Mouse (Mus musculus): Measurements from ENCODE around the gene Prps1l3. TPM values are rescaled to one million over a fixed set of nuclear protein-coding genes. Genes with fewer than 3 reads are reported as not detected.
"Not testable (repeated sequence)": the region's sequence is repeated elsewhere in the genome, so short reads cannot be mapped to it uniquely, and the experiment has no call there.

Prps1l3 gene
- 45.3 and 47.3 TPM in 2 replicates for total RNA-seq (2017)

- ATAC-seq (ENCODE audit: extremely low read depth, insufficient number of reproducible peaks, low FRiP score, poor library complexity, severe bottlenecking), result peak; percentile 84
Measured at GRCm38 (mm10) chr12:57230192-57230706, at the start of gene Prps1l3, which contains the start of gene Mipol1. Prps1l3 (plus strand) TSS chr12:57230412. Mipol1 (plus strand) TSS chr12:57230427.

- no peak for ATAC-seq (ENCODE audit: extremely low read depth, insufficient number of reproducible peaks, low FRiP score, poor library complexity, severe bottlenecking)
Measured at GRCm38 (mm10) chr12:57184401-57185147, 45.6 kb upstream of the Prps1l3 start.

GRCm38 (mm10) chr12:57185475-57185874 is 44.7 kb upstream of the Prps1l3 start:
- ATAC-seq (ENCODE audit: extremely low read depth, insufficient number of reproducible peaks, low FRiP score, poor library complexity, severe bottlenecking), result no peak

GRCm38 (mm10) chr12:57186126-57186525 is 44.1 kb upstream of the Prps1l3 start:
- ATAC-seq (ENCODE audit: extremely low read depth, insufficient number of reproducible peaks, low FRiP score, poor library complexity, severe bottlenecking), result no peak

- ATAC-seq (ENCODE audit: extremely low read depth, insufficient number of reproducible peaks, low FRiP score, poor library complexity, severe bottlenecking), result no peak
Measured at GRCm38 (mm10) chr12:57187032-57187431, 43.2 kb upstream of the Prps1l3 start.

- ATAC-seq (ENCODE audit: extremely low read depth, insufficient number of reproducible peaks, low FRiP score, poor library complexity, severe bottlenecking), result no peak
Measured at GRCm38 (mm10) chr12:57194609-57195008, 35.6 kb upstream of the Prps1l3 start.

- no peak for ATAC-seq (ENCODE audit: extremely low read depth, insufficient number of reproducible peaks, low FRiP score, poor library complexity, severe bottlenecking)
Measured at GRCm38 (mm10) chr12:57196286-57196607, 34.0 kb upstream of the Prps1l3 start.

- ATAC-seq (ENCODE audit: extremely low read depth, insufficient number of reproducible peaks, low FRiP score, poor library complexity, severe bottlenecking), result no peak
Measured at GRCm38 (mm10) chr12:57196608-57197362, 33.4 kb upstream of the Prps1l3 start.

GRCm38 (mm10) chr12:57197363-57198026 is 32.7 kb upstream of the Prps1l3 start, which contains the start of gene Slc25a21:
Slc25a21 (minus strand) TSS chr12:57197472.
- no peak for ATAC-seq (ENCODE audit: extremely low read depth, insufficient number of reproducible peaks, low FRiP score, poor library complexity, severe bottlenecking)

- ATAC-seq (ENCODE audit: extremely low read depth, insufficient number of reproducible peaks, low FRiP score, poor library complexity, severe bottlenecking), result no peak
Measured at GRCm38 (mm10) chr12:57198269-57198668, 31.9 kb upstream of the Prps1l3 start.

- no peak for ATAC-seq (ENCODE audit: extremely low read depth, insufficient number of reproducible peaks, low FRiP score, poor library complexity, severe bottlenecking)
Measured at GRCm38 (mm10) chr12:57199427-57199826, 30.8 kb upstream of the Prps1l3 start.

GRCm38 (mm10) chr12:57201901-57202300 is 28.3 kb upstream of the Prps1l3 start:
- ATAC-seq (ENCODE audit: extremely low read depth, insufficient number of reproducible peaks, low FRiP score, poor library complexity, severe bottlenecking), result no peak

- ATAC-seq (ENCODE audit: extremely low read depth, insufficient number of reproducible peaks, low FRiP score, poor library complexity, severe bottlenecking), result no peak
Measured at GRCm38 (mm10) chr12:57204276-57204851, 25.8 kb upstream of the Prps1l3 start.

- peak; percentile 67 for ATAC-seq (ENCODE audit: extremely low read depth, insufficient number of reproducible peaks, low FRiP score, poor library complexity, severe bottlenecking)
Measured at GRCm38 (mm10) chr12:57211353-57212311, 18.6 kb upstream of the Prps1l3 start.

- not testable (repeated sequence) for ATAC-seq (ENCODE audit: extremely low read depth, insufficient number of reproducible peaks, low FRiP score, poor library complexity, severe bottlenecking)
Measured at GRCm38 (mm10) chr12:57212463-57212862, 17.7 kb upstream of the Prps1l3 start.

GRCm38 (mm10) chr12:57226411-57226810 is 3.8 kb upstream of the Prps1l3 start:
- ATAC-seq (ENCODE audit: extremely low read depth, insufficient number of reproducible peaks, low FRiP score, poor library complexity, severe bottlenecking), result no peak

- no peak for ATAC-seq (ENCODE audit: extremely low read depth, insufficient number of reproducible peaks, low FRiP score, poor library complexity, severe bottlenecking)
Measured at GRCm38 (mm10) chr12:57227776-57228175, 2.4 kb upstream of the Prps1l3 start.

GRCm38 (mm10) chr12:57229703-57230102 is 509 bp upstream of the Prps1l3 start:
- ATAC-seq (ENCODE audit: extremely low read depth, insufficient number of reproducible peaks, low FRiP score, poor library complexity, severe bottlenecking), result no peak
